Mouse (Mus musculus) CH12.LX (cell line): ENCODE measurements around the gene A030005K14Rik. TPM values are rescaled to one million over a fixed set of nuclear protein-coding genes. Genes with fewer than 3 reads are reported as not detected.

Experiments used
- DNase-seq: peaks from one replicate; pipeline ENCODE4 v3.0.0-alpha.2; 2013; ENCODE audit errors: extremely low read depth
- H3K27ac ChIP-seq: 2 replicates; pipeline ENCODE4 v1.5.1; 2012; ENCODE audit warnings: low read depth, mild to moderate bottlenecking, control low read depth, moderate library complexity; ENCODE audit not compliant: insufficient read depth
- H3K27me3 ChIP-seq: replicated peaks from 2 replicates; pipeline ENCODE3; 2012; ENCODE audit warnings: inconsistent platforms
- H3K36me3 ChIP-seq, 2 experiments: replicated peaks in 1 of 2; 2 replicates each; pipeline versions ENCODE3 to v1.6.1; 2012; ENCODE audit warnings: inconsistent platforms in 1 of 2, low read length in 1 of 2, mild to moderate bottlenecking in 1 of 2, mixed read lengths in 1 of 2, moderate library complexity in 1 of 2; ENCODE audit not compliant: control insufficient read depth in 1 of 2, insufficient read depth in 1 of 2
- H3K4me1 ChIP-seq, 2 experiments: 2 replicates each; pipeline ENCODE4 v1.6.1; 2012; ENCODE audit warnings: inconsistent platforms in 1 of 2, moderate library complexity in 1 of 2; ENCODE audit not compliant: insufficient read depth in 2 of 2, control insufficient read depth in 1 of 2
- H3K4me2 ChIP-seq: 2 replicates; pipeline ENCODE4 v1.6.1; 2012; ENCODE audit warnings: low read depth, mild to moderate bottlenecking, control low read depth; ENCODE audit not compliant: poor library complexity, insufficient read depth, severe bottlenecking
- H3K4me3 ChIP-seq, 3 experiments: fragments of 150-350 bp in 1 of 3; sonication (generic) in 1 of 3; replicated peaks in 1 of 3; 2 replicates each; pipeline versions ENCODE3 to v1.5.1; 2011 to 2012; ENCODE audit warnings: low read depth in 2 of 3, low read length in 2 of 3, mild to moderate bottlenecking in 2 of 3, moderate library complexity in 2 of 3, control low read depth in 1 of 3, improper control_type of control experiment in 1 of 3, inconsistent platforms in 1 of 3, mixed read lengths in 1 of 3; ENCODE audit not compliant: poor library complexity in 1 of 3
- H3K79me2 ChIP-seq: replicated peaks from 2 replicates; pipeline ENCODE4 v1.6.1; 2012; ENCODE audit warnings: mild to moderate bottlenecking, moderate library complexity; ENCODE audit not compliant: control insufficient read depth, poor library complexity, insufficient read depth, severe bottlenecking; ENCODE audit errors: extremely low read depth
- H3K9ac ChIP-seq: 2 replicates; pipeline ENCODE4 v1.6.1; 2012; ENCODE audit warnings: low read depth, mild to moderate bottlenecking, control low read depth, moderate library complexity; ENCODE audit not compliant: insufficient read depth
- H3K9me3 ChIP-seq: replicated peaks from 2 replicates; pipeline ENCODE3; 2012; ENCODE audit warnings: low read length, inconsistent platforms, mixed read lengths
- BHLHE40 ChIP-seq: IDR thresholded peaks from 2 replicates; pipeline ENCODE4 v1.6.1; 2011; ENCODE audit warnings: mild to moderate bottlenecking, low read depth, low read length, improper control_type of control experiment
- CHD2 ChIP-seq: IDR thresholded peaks from 2 replicates; pipeline ENCODE4 v1.6.1; 2011; ENCODE audit warnings: low read length, improper control_type of control experiment
- E2F4 ChIP-seq: IDR thresholded peaks from 2 replicates; pipeline ENCODE4 v1.6.1; 2011; ENCODE audit warnings: low read depth, low read length, improper control_type of control experiment; ENCODE audit not compliant: insufficient replicate concordance
- ELF1 ChIP-seq: IDR thresholded peaks from 2 replicates; pipeline ENCODE4 v1.6.1; 2014; ENCODE audit warnings: low read depth, mild to moderate bottlenecking, inconsistent platforms, low read length, improper control_type of control experiment
- EP300 ChIP-seq: IDR thresholded peaks from 2 replicates; pipeline ENCODE4 v1.6.1; 2011; ENCODE audit warnings: low read length, improper control_type of control experiment
- ETS1 ChIP-seq: conservative IDR thresholded peaks from 2 replicates; pipeline ENCODE4 v1.6.1; 2012; ENCODE audit warnings: low read depth, mild to moderate bottlenecking, inconsistent platforms, low read length, improper control_type of control experiment, moderate library complexity
- HCFC1 ChIP-seq: IDR thresholded peaks from 2 replicates; pipeline ENCODE4 v1.6.1; 2012; ENCODE audit warnings: low read depth, mild to moderate bottlenecking, inconsistent platforms, low read length, improper control_type of control experiment
- IRF4 ChIP-seq: IDR thresholded peaks from 2 replicates; pipeline ENCODE4 v1.6.1; 2014; ENCODE audit warnings: low read depth, mild to moderate bottlenecking, inconsistent platforms, low read length, improper control_type of control experiment
- JUN ChIP-seq: IDR thresholded peaks from 2 replicates; pipeline ENCODE4 v1.6.1; 2011; ENCODE audit warnings: low read depth, mild to moderate bottlenecking, low read length, improper control_type of control experiment, moderate library complexity; ENCODE audit not compliant: insufficient read depth
- JUND ChIP-seq: conservative IDR thresholded peaks from 2 replicates; pipeline ENCODE4 v1.6.1; 2011; ENCODE audit warnings: low read depth, low read length, improper control_type of control experiment
- MAFK ChIP-seq: IDR thresholded peaks from 2 replicates; pipeline ENCODE4 v1.6.1; 2011; ENCODE audit warnings: low read length, improper control_type of control experiment; ENCODE audit not compliant: insufficient replicate concordance
- MAZ ChIP-seq: IDR thresholded peaks from 2 replicates; pipeline ENCODE4 v1.6.1; 2012; ENCODE audit warnings: low read depth, mild to moderate bottlenecking, inconsistent platforms, low read length, improper control_type of control experiment, moderate library complexity
- MEF2A ChIP-seq: IDR thresholded peaks from 2 replicates; pipeline ENCODE4 v1.6.1; 2014; ENCODE audit warnings: low read depth, mild to moderate bottlenecking, inconsistent platforms, low read length, improper control_type of control experiment, borderline replicate concordance
- MYC ChIP-seq: IDR thresholded peaks from 2 replicates; pipeline ENCODE4 v1.6.1; 2011; ENCODE audit warnings: low read depth, mild to moderate bottlenecking, improper control_type of control experiment, low read length
- NELFE ChIP-seq: IDR thresholded peaks from 2 replicates; pipeline ENCODE4 v1.6.1; 2011; ENCODE audit warnings: low read depth, low read length, improper control_type of control experiment
- PAX5 ChIP-seq: IDR thresholded peaks from 2 replicates; pipeline ENCODE4 v1.6.1; 2012; ENCODE audit warnings: low read length, inconsistent platforms, mixed read lengths
- POLR2A ChIP-seq: IDR thresholded peaks from 2 replicates; pipeline ENCODE4 v1.6.1; 2011; ENCODE audit warnings: low read depth, mild to moderate bottlenecking, improper control_type of control experiment, low read length
- POLR2AphosphoS2 ChIP-seq: IDR thresholded peaks from 2 replicates; pipeline ENCODE4 v1.6.1; 2011; ENCODE audit warnings: low read depth, low read length, improper control_type of control experiment
- RAD21 ChIP-seq: IDR thresholded peaks from 2 replicates; pipeline ENCODE4 v1.6.1; 2011; ENCODE audit warnings: low read depth, mild to moderate bottlenecking, low read length, improper control_type of control experiment, moderate library complexity
- SMC3 ChIP-seq: IDR thresholded peaks from 2 replicates; pipeline ENCODE4 v1.6.1; 2011; ENCODE audit warnings: low read depth, low read length, improper control_type of control experiment
- TBP ChIP-seq: conservative IDR thresholded peaks from 2 replicates; pipeline ENCODE4 v1.6.1; 2011; ENCODE audit warnings: low read depth, low read length, improper control_type of control experiment
- TCF12 ChIP-seq: IDR thresholded peaks from 2 replicates; pipeline ENCODE4 v1.6.1; 2014; ENCODE audit warnings: low read depth, mild to moderate bottlenecking, inconsistent platforms, low read length, improper control_type of control experiment
- USF1 ChIP-seq: IDR thresholded peaks from 2 replicates; pipeline ENCODE4 v1.6.1; 2014; ENCODE audit warnings: low read depth, mild to moderate bottlenecking, inconsistent platforms, low read length, improper control_type of control experiment
- ZC3H11A ChIP-seq: IDR thresholded peaks from 2 replicates; pipeline ENCODE4 v1.6.1; 2012; ENCODE audit warnings: low read depth, mild to moderate bottlenecking, inconsistent platforms, low read length, improper control_type of control experiment
- ZKSCAN1 ChIP-seq: IDR thresholded peaks from 2 replicates; pipeline ENCODE4 v1.6.1; 2012; ENCODE audit warnings: low read depth, inconsistent platforms, low read length, improper control_type of control experiment, borderline replicate concordance
- ZNF384 ChIP-seq: IDR thresholded peaks from 2 replicates; pipeline ENCODE4 v1.6.1; 2012; ENCODE audit warnings: low read depth, low read length, improper control_type of control experiment, inconsistent platforms
- dilution Hi-C: fragments of 300-500 bp; cut with MboI; formaldehyde crosslinking; loops from 2 replicates; pipeline ENCODE4 v1.14.3; 2020; ENCODE audit warnings: low sequenced_read_pairs; ENCODE audit not compliant: extremely low pct_unique_long_range_greater_than_20kb, extremely low pct_ligation_motif_present
- in situ Hi-C: fragments of 300-500 bp; cut with MboI; formaldehyde crosslinking; loops from 3 replicates; pipeline ENCODE4 v1.14.3; 2019; ENCODE audit warnings: low sequenced_read_pairs, low pct_ligation_motif_present, low pct_unique_long_range_greater_than_20kb, mixed read lengths
- polyA plus RNA-seq: library from polyadenylated mRNA; unstranded; fragments of >175 nt; gene quantifications from 2 replicates; pipeline ENCODE4 v1.2.1, GENCODE M21; 2012; ENCODE audit warnings: low read depth; ENCODE audit not compliant: insufficient read length
- total RNA-seq, 2 experiments: library from RNA; depleted of rRNA; stranded (reverse); fragments of 300-350 nt in 1 of 2; fragments of >200 nt in 1 of 2; gene quantifications; 2 replicates each; pipeline ENCODE4 v1.2.3; 2012 to 2014

The A030005K14Rik gene
- total and polyA plus RNA-seq, 3 experiments: not detected

- Histone ChIP-seq H3K4me1 (peaks cover 9 to 25% of the 10 kb centered on the region in 2 experiments), H3K4me2 (no peak overlapping the region)
- no peak for TF ChIP-seq POLR2AphosphoS2
- no peak for TF ChIP-seq TCF12
- no peak for TF ChIP-seq ZC3H11A
- TF ChIP-seq HCFC1: no peak
- TF ChIP-seq SMC3: no peak
- no peak for TF ChIP-seq ETS1
- no peak for TF ChIP-seq MAZ
- TF ChIP-seq E2F4: no peak
- no peak for TF ChIP-seq POLR2A
- no peak for TF ChIP-seq NELFE
- TF ChIP-seq MAFK: no peak
- no peak for TF ChIP-seq JUND
- no peak for TF ChIP-seq MEF2A
- no peak for TF ChIP-seq MYC
- TF ChIP-seq BHLHE40: no peak
- no peak for TF ChIP-seq EP300
- no peak for TF ChIP-seq TBP
- TF ChIP-seq, all 38 proteins: peak for 0
- DNase-seq: no peak
- Histone ChIP-seq H3K9ac (no peak overlapping the region), H3K27me3 (no peaks in the 10 kb centered on the region), H3K4me3 (no peak overlapping the region), H3K27ac (no peak overlapping the region), H3K36me3 (no peaks in the 10 kb centered on the region), H3K9me3 (no peaks in the 10 kb centered on the region), H3K79me2 (no peaks in the 10 kb centered on the region)
- in situ Hi-C loops (no loop called here), dilution Hi-C loops (no loop called here)
Observed at GRCm38 (mm10) chr1:83105464-83105863, 46.3 kb upstream of the A030005K14Rik start.

GRCm38 (mm10) chr1:83101891-83102290 lies 42.7 kb upstream of the A030005K14Rik start:
- Histone ChIP-seq H3K27ac (peak overlapping the region; percentile 31; the same call in 1 of the 2 replicates), H3K4me3 (no peak overlapping the region), H3K9me3 (no peaks in the 10 kb centered on the region), H3K9ac (no peak overlapping the region), H3K4me2 (peak overlapping the region; percentile 84), H3K27me3 (no peaks in the 10 kb centered on the region), H3K79me2 (no peaks in the 10 kb centered on the region), H3K4me1 (peaks cover 15 to 17% of the 10 kb centered on the region in 2 experiments), H3K36me3 (no peaks in the 10 kb centered on the region)
- peak; percentile 10 for DNase-seq
- no peak for TF ChIP-seq SMC3
- no peak for TF ChIP-seq HCFC1
- no peak for TF ChIP-seq USF1
- TF ChIP-seq ZNF384: no peak
- no peak for TF ChIP-seq RAD21
- peak; percentile 47 for TF ChIP-seq ELF1
- no peak for TF ChIP-seq PAX5
- no peak for TF ChIP-seq JUN
- no peak for TF ChIP-seq ZKSCAN1
- peak; percentile 48; the same call in 1 of the 2 replicates for TF ChIP-seq IRF4
- TF ChIP-seq EP300: peak; percentile 83
- TF ChIP-seq CHD2: no peak
- TF ChIP-seq TBP: no peak
- dilution Hi-C loops: no loop called here
- in situ Hi-C loops: no loop called here
